In genomic region chr5:151236411-151236810, GRCm38 (mm10) we compare ENCODE assay signal across 26 mouse cellular contexts. TPM values are rescaled to one million over a fixed set of nuclear protein-coding genes. Genes with fewer than 3 reads are reported as not detected.
A peak's percentile ranks its signal among the peaks of the same experiment; 100 is the strongest.
DNase-seq lines count a peak whose midpoint lies in the region; ATAC-seq lines count a peak whose summit lies in the region.
"Had no signal": no experiment of that assay in that cellular context is flagged by ENCODE, and none has a peak within 500 bp of the region (broad histone marks: within the 10 kb centered on the region; RNA-seq: fewer than 3 reads in every experiment).

No protein-coding gene starts in this region.

- H3K9ac ChIP-seq in kidney, embryonic 14.5 days (ENCODE audit: low read depth, low read length), result no peak overlapping the region
- H3K9ac ChIP-seq: embryonic facial prominence, embryonic 12.5 days; embryonic facial prominence, embryonic 15.5 days; forebrain, embryonic 13.5 days; forebrain, embryonic 15.5 days; forebrain, postnatal 0 days had no signal

- WGBS in kidney, embryonic 14.5 days, result 49% methylated on average over 5 of the region's 5 CpGs

- no peak overlapping the region for H3K4me3 ChIP-seq in kidney, embryonic 14.5 days (ENCODE audit: low read length)
- H3K4me3 ChIP-seq: embryonic facial prominence, embryonic 12.5 days; embryonic facial prominence, embryonic 15.5 days; erythroblast, embryonic 14.5 days; forebrain, embryonic 13.5 days; forebrain, embryonic 15.5 days had no signal

- H3K9me3 ChIP-seq in kidney, embryonic 14.5 days (ENCODE audit: control insufficient read depth, low read length), result no peaks in the 10 kb centered on the region
- H3K9me3 ChIP-seq: embryonic facial prominence, embryonic 12.5 days; embryonic facial prominence, embryonic 15.5 days; forebrain, embryonic 13.5 days; forebrain, embryonic 15.5 days had no signal

- H3K36me3 ChIP-seq in kidney, embryonic 14.5 days (ENCODE audit: control insufficient read depth, insufficient read depth, low read length), result no peaks in the 10 kb centered on the region
- H3K36me3 ChIP-seq: embryonic facial prominence, embryonic 12.5 days; embryonic facial prominence, embryonic 15.5 days; forebrain, embryonic 15.5 days; G1E had no signal

- no peaks in the 10 kb centered on the region for H3K27me3 ChIP-seq in kidney, embryonic 14.5 days (ENCODE audit: control insufficient read depth, insufficient read depth, low read length)
- H3K27me3 ChIP-seq: CH12.LX had no signal

- no peak overlapping the region for H3K4me2 ChIP-seq in kidney, embryonic 14.5 days (replicated peaks; ENCODE audit: low read depth, low read length)
- H3K4me2 ChIP-seq: embryonic facial prominence, embryonic 12.5 days; embryonic facial prominence, embryonic 15.5 days; forebrain, embryonic 13.5 days; forebrain, embryonic 15.5 days had no signal

- H3K4me1 ChIP-seq in kidney, embryonic 14.5 days (ENCODE audit: control insufficient read depth, insufficient read depth, low read length), result peaks cover 4% of the 10 kb centered on the region; the same call in 1 of the 2 replicates

- DNase-seq in kidney, adult 11 months, result no peak
- peak; percentile 60 for DNase-seq in Muller cell, postnatal 12 days (ENCODE audit: inconsistent ontology term)
- peak; percentile 79 for DNase-seq in retina, embryonic 14.5 days (ENCODE audit: low spot score)
- peak; percentile 5 for DNase-seq in retina, postnatal 7 days (ENCODE audit: low read depth, low spot score)
- DNase-seq in lung, postnatal 36 days, result no peak
- no peak for DNase-seq in B cell, adult 2 months
- DNase-seq: adrenal gland, adult 2 months; adrenal gland, postnatal 10 days; adrenal gland, postnatal 25 days; cerebellum, adult 11 months; cerebellum, adult 18-20 months; cerebellum, adult 8-10 months; cerebellum, adult 9-11 months; cerebellum, postnatal 14 days; cerebellum, postnatal 36 days; embryo, embryonic 11 days; forebrain, postnatal 0 days had no signal

- H3K27ac ChIP-seq in kidney, embryonic 14.5 days (ENCODE audit: low read depth, low read length), result no peak overlapping the region
- H3K27ac ChIP-seq: embryonic facial prominence, embryonic 12.5 days; embryonic facial prominence, embryonic 15.5 days; forebrain, embryonic 13.5 days; forebrain, embryonic 15.5 days had no signal

- ATAC-seq in kidney, embryonic 14.5 days (ENCODE audit: low FRiP score, low TSS enrichment), result peak; percentile 44; the same call in 1 of the 2 replicates
- ATAC-seq: CD4-positive, CD25-positive, alpha-beta regulatory T cell, adult 4 months; forebrain, embryonic 13.5 days; forebrain, embryonic 15.5 days; forebrain, postnatal 0 days had no signal

RNA-seq across cellular contexts. Expression of gene Stard13, which starts 2.8 kb away (rescaled TPM):
- polyA plus RNA-seq in kidney, embryonic 14.5 days (2014; fragmentation: Nextera tagmentation; extraction: Ambion mirVana), result 6.1 and 7.4 TPM in 2 replicates
- polyA plus RNA-seq: CD4-positive, CD25-positive, alpha-beta regulatory T cell, adult 4 months; G1E had no signal

Comparison
In these comparisons a context has a peak if more than half of its experiments do, and no peak if none do; other contexts are left out.
1. DNase-seq: peak in Muller cell, postnatal 12 days (single experiment), retina, embryonic 14.5 days (single experiment) and retina, postnatal 7 days (single experiment); none in kidney, adult 11 months (single experiment), lung, postnatal 36 days (single experiment) and B cell, adult 2 months (0 of 2).